Mouse (Mus musculus) lung, embryonic 14.5 days (tissue): Measurements from ENCODE around the gene Atp23. TPM values are rescaled to one million over a fixed set of nuclear protein-coding genes. Genes with fewer than 3 reads are reported as not detected.
A peak's percentile ranks its signal among the peaks of the same experiment; 100 is the strongest.

Source experiments
- ATAC-seq: fragments of 200-750 bp; cut with Nextera tagmentation; 2 replicates; pipeline ENCODE4 v1.8.0; 2017; ENCODE audit warnings: mild to moderate bottlenecking, moderate TSS enrichment, moderate library complexity; ENCODE audit not compliant: insufficient read depth
- DNase-seq: peaks from one replicate; pipeline ENCODE4 v3.0.0-alpha.2; 2015
- H3K27ac ChIP-seq: fragments of 300-500 bp; sonication (generic); 2 replicates; pipeline ENCODE4 v1.5.1; 2014; ENCODE audit warnings: low read depth, mild to moderate bottlenecking, moderate library complexity
- H3K27me3 ChIP-seq: fragments of 300-500 bp; sonication (generic); 2 replicates; pipeline ENCODE4 v1.6.1; 2014; ENCODE audit warnings: low read length, control low read depth; ENCODE audit not compliant: insufficient read depth
- H3K36me3 ChIP-seq: fragments of 300-500 bp; sonication (generic); 2 replicates; pipeline ENCODE4 v1.6.1; 2014; ENCODE audit warnings: control low read depth; ENCODE audit not compliant: insufficient read depth
- H3K4me1 ChIP-seq: fragments of 300-500 bp; sonication (generic); 2 replicates; pipeline ENCODE4 v1.6.1; 2014; ENCODE audit warnings: antibody characterized with exemption, control low read depth; ENCODE audit not compliant: insufficient read depth
- H3K4me2 ChIP-seq: fragments of 300-500 bp; sonication (generic); 2 replicates; pipeline ENCODE4 v1.6.1; 2014; ENCODE audit warnings: mild to moderate bottlenecking
- H3K4me3 ChIP-seq: fragments of 300-500 bp; sonication (generic); 2 replicates; pipeline ENCODE4 v1.5.1; 2014; ENCODE audit warnings: low read depth, low read length
- H3K9ac ChIP-seq: fragments of 300-500 bp; sonication (generic); 2 replicates; pipeline ENCODE4 v1.6.1; 2014
- H3K9me3 ChIP-seq: fragments of 300-500 bp; sonication (generic); 2 replicates; pipeline ENCODE4 v1.6.1; 2016; ENCODE audit warnings: low read depth, low read length, control low read depth
- CTCF ChIP-seq: IDR thresholded peaks from 2 replicates; pipeline ENCODE4 v1.5.1; 2016; ENCODE audit warnings: antibody characterized with exemption, low read depth
- WGBS: fragments of 180-500 bp; shearing (Covaris S2); extraction: QIAGEN DNeasy Blood & Tissue Kit; methylation state at CpG from one replicate; pipeline ENCODE4 v1.1.7; 2014; 5-methylcytosine and 5-hydroxymethylcytosine counted together
- polyA plus RNA-seq: library from polyadenylated mRNA; unstranded; fragments of >200 nt; fragmentation: Nextera tagmentation; extraction: Ambion mirVana; gene quantifications from 2 replicates; pipeline ENCODE4 v1.2.1, GENCODE M21; 2014

Atp23 gene
- polyA plus RNA-seq, 1 experiment from 2014 or later = 25.7 TPM

DNA sequence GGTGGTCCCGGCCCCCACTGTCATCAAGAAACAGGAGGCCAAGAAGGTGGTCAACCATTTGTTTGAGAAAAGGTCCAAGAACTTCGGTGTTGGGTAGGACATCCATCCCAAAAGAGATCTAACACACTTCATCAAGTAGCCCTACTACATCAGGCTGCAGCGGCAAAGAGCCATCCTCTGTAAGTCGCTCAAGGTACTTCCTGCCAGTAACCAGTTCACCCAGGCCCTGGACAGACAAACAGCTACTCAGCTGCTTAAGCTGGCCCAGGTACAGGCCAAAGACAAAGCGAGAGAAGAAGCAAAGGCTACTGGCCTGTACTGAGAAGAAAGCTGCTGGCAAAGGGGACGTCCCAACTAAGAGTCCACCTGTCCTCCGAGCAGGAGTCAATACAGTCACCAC, 8.0 kb downstream of the Atp23 start:
- no peak overlapping the region for H3K9ac ChIP-seq
- no peak for TF ChIP-seq CTCF
- no peaks in the 10 kb centered on the region for H3K4me1 ChIP-seq
- DNase-seq (no peak), ATAC-seq (no peak)
- no peak overlapping the region for H3K27ac ChIP-seq
- H3K4me3 ChIP-seq = no peak overlapping the region
- no peaks in the 10 kb centered on the region for H3K27me3 ChIP-seq
- WGBS = 93% methylated on average over 7 of the region's 7 CpGs
- H3K4me2 ChIP-seq = no peak overlapping the region
- peaks cover 3% of the 10 kb centered on the region; the same call in 1 of the 2 replicates for H3K9me3 ChIP-seq
- H3K36me3 ChIP-seq = peaks cover 62% of the 10 kb centered on the region

DNA sequence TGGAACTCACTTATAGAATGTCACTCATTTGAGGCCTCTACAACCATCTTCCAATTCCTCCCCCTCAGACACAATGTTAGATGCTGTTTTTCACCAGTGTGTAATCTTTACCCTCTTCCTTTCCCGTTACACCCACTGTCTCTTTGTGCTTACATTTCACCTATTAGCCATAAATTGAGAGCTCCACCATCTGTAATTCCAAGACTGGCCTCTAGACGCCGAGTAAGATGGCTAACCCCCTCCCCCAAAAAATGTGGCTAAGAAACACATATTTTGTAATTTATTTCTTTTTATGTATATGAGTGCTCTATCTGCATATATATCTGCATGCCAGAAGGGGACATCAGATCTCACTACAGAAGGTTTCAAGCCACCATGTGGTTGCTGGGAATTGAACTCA, 27.4 kb downstream of the Atp23 start:
- 77% methylated on average over 3 of the region's 3 CpGs for WGBS

DNA sequence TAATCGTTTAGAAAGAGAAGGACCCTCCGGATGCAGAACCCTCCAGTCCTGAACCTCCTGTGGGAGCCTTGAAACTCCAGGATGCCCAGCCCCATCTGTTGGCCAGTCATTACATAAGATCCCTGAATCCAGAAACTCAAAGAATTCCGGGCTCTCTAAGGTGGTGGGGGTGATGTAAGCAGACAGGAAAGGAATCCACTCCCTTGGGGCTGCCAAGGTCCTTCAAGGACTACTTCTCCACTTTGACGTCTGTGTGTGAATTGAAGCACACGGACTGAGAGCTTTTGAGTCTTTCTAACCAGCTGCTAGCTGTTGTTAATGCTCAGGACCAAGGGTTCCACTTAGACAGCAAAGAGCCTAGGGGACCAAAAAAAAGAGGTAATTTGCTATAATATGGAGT, 28.9 kb downstream of the Atp23 start:
- H3K36me3 ChIP-seq = no peaks in the 10 kb centered on the region
- no peak overlapping the region for H3K4me3 ChIP-seq
- DNase-seq (no peak), ATAC-seq (no peak)
- H3K27ac ChIP-seq = no peak overlapping the region
- H3K9me3 ChIP-seq = no peaks in the 10 kb centered on the region
- WGBS = 47% methylated on average over 5 of the region's 5 CpGs
- H3K4me1 ChIP-seq = no peaks in the 10 kb centered on the region
- no peak overlapping the region for H3K9ac ChIP-seq
- H3K27me3 ChIP-seq = no peaks in the 10 kb centered on the region
- no peak for TF ChIP-seq CTCF
- H3K4me2 ChIP-seq = no peak overlapping the region

More for the DNA sequence above, 27.4 kb downstream of the Atp23 start:
- Histone ChIP-seq H3K27ac (no peak overlapping the region), H3K4me2 (no peak overlapping the region), H3K9me3 (no peaks in the 10 kb centered on the region), H3K9ac (no peak overlapping the region), H3K4me1 (no peaks in the 10 kb centered on the region), H3K4me3 (no peak overlapping the region), H3K36me3 (no peaks in the 10 kb centered on the region), H3K27me3 (no peaks in the 10 kb centered on the region)
- no peak for TF ChIP-seq CTCF
- DNase-seq = no peak
- no peak for ATAC-seq

DNA sequence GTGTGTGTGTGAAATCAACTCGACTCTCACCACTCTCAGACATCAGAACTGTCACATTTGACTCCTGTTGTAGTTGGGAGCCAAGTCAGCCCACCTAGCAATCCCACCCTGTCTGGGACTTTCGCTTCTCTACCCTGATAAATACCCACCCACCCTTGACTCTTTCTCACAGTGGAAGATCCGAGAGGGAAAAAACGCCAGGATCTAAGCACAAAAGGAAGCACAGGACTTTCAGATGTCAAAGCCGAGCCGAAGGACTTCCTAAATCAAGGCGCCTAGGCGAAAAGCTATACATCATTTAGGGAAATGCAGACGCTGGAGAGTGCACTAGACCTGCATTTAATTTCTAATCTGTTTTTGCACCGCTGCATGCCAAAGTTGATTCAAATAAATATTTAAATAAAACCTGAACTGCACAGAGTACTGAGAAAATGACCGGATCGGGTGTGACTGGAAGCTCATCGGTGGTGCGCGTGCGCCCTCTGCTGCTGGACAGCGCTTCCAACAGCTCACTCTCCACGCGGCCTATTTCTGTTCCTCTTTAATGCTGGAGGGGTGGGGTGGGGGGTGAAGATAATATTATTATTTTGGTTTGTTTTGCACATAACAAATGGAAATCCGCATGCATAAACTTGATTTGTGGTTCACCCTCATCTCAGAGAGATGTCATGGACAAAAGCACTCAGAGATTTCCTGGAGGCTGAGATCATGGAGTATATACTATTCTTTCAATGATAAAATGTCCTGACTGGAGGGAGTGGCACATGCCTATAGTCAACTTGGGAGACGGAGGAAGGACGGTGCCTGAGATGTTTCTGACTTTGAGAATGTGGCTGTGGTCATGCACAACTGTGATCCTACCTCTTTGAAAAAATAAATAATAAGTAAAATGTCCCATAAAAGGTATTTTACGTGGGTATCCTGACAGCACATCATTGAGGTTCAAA, 31.5 kb downstream of the Atp23 start:
- no peak overlapping the region for H3K27ac ChIP-seq
- DNase-seq (peak; percentile 86), ATAC-seq (peak; percentile 72)
- 17% methylated on average over 23 of the region's 23 CpGs for WGBS
- H3K4me2 ChIP-seq = peak overlapping the region; percentile 53
- H3K27me3 ChIP-seq = no peaks in the 10 kb centered on the region
- H3K9ac ChIP-seq = peak overlapping the region; percentile 1; the same call in 1 of the 2 replicates
- H3K36me3 ChIP-seq = no peaks in the 10 kb centered on the region
- no peaks in the 10 kb centered on the region for H3K4me1 ChIP-seq
- TF ChIP-seq CTCF = peak; percentile 88
- no peaks in the 10 kb centered on the region for H3K9me3 ChIP-seq
- H3K4me3 ChIP-seq = 0 out of 2 replicates have a peak overlapping the region, but pooled peaks have one; percentile 8

DNA sequence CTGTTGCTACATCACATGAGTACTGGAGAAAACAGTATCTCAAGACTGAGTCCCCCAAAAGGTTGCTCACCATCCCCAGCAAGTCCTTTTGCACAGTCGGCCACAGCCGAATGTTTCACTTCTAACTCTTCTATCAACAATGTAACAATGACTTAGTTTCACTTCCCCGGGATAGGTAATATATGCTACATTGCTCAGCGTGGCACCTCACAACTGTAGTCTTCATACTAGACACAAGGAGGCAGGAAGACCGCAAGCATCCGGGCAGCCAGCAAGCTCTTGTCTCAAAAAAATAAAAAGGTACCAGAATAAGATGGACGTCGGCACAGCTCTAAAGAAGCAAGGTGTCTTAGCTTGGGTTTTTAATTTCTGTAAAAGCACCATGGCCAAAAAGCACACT, 35.9 kb downstream of the Atp23 start:
- H3K9ac ChIP-seq = no peak overlapping the region
- TF ChIP-seq CTCF = no peak
- no peaks in the 10 kb centered on the region for H3K27me3 ChIP-seq
- DNase-seq = no peak
- H3K27ac ChIP-seq = no peak overlapping the region
- H3K4me2 ChIP-seq = no peak overlapping the region
- no peak overlapping the region for H3K4me3 ChIP-seq
- ATAC-seq = no peak
- 90% methylated on average over 8 of the region's 8 CpGs for WGBS
- no peaks in the 10 kb centered on the region for H3K4me1 ChIP-seq
- no peaks in the 10 kb centered on the region for H3K36me3 ChIP-seq
- no peaks in the 10 kb centered on the region for H3K9me3 ChIP-seq

DNA sequence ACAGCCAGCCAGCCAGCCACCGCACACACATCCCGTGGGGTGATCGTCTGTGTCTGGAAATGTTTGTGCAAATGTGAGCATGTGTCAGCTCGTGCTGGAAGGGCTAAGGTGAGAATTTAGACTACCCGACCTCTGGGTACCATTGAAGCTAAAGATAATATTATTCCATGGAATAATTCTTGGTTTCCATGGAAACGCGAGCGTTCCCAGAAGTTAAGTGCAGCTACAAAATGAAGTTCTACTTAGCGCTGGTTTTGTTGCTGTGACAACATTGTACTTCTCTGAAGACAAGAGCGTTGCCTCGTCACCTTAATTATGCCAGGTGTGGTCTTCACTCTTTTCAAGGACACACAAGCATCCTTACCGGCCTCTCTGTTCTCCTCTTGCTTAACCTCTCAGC, 39.0 kb downstream of the Atp23 start:
- DNase-seq (no peak), ATAC-seq (no peak)
- Histone ChIP-seq H3K9ac (no peak overlapping the region), H3K27ac (no peak overlapping the region), H3K4me3 (no peak overlapping the region), H3K9me3 (no peaks in the 10 kb centered on the region), H3K36me3 (no peaks in the 10 kb centered on the region), H3K27me3 (no peaks in the 10 kb centered on the region), H3K4me2 (no peak overlapping the region), H3K4me1 (no peaks in the 10 kb centered on the region)
- no peak for TF ChIP-seq CTCF
- 55% methylated on average over 12 of the region's 12 CpGs for WGBS

DNA sequence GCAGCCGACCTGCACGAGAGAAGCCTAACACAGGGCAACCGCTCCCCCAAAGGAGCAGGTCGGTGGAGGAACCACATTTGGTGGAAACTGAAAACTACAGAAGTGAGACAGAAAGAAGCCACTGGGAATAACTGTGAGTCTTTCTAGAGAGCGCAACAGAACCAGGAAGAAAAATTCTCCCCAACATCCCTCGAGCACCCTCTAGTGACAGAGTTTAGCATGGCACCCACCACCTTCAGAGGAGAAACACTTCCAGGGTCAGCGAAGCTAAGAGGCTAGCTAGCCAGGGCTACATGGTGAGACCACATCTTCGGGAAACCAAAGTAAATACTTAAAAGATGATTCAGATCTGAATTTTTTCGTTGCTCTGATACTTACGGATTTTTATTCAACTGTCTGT, 47.9 kb downstream of the Atp23 start:
- H3K27me3 ChIP-seq = no peaks in the 10 kb centered on the region
- H3K27ac ChIP-seq = no peak overlapping the region
- no peak overlapping the region for H3K4me2 ChIP-seq
- TF ChIP-seq CTCF = peak; percentile 51
- no peak overlapping the region for H3K4me3 ChIP-seq
- no peak overlapping the region for H3K9ac ChIP-seq
- no peaks in the 10 kb centered on the region for H3K4me1 ChIP-seq
- DNase-seq = no peak
- ATAC-seq = no peak
- no peaks in the 10 kb centered on the region for H3K9me3 ChIP-seq
- WGBS = 74% methylated on average over 10 of the region's 10 CpGs
- no peaks in the 10 kb centered on the region for H3K36me3 ChIP-seq
